Mouse (Mus musculus) intestine, embryonic 14.5 days (tissue): Measurements from ENCODE around the gene Nr4a2. TPM values are rescaled to one million over a fixed set of nuclear protein-coding genes. Genes with fewer than 3 reads are reported as not detected.

Experiments
- ATAC-seq: fragments of 200-750 bp; cut with Nextera tagmentation; replicated peaks from 2 replicates; pipeline ENCODE4 v1.8.0; 2017; ENCODE audit warnings: low read depth, moderate number of reproducible peaks, moderate TSS enrichment, moderate library complexity; ENCODE audit not compliant: low FRiP score, low TSS enrichment
- DNase-seq: peaks from one replicate; pipeline ENCODE4 v3.0.0-alpha.2; 2018; ENCODE audit warnings: low spot score
- H3K27ac ChIP-seq: fragments of 300-500 bp; sonication (generic); 2 replicates; pipeline ENCODE4 v1.5.1; 2014; ENCODE audit warnings: low read depth, mild to moderate bottlenecking, control low read depth
- H3K27me3 ChIP-seq: fragments of 300-500 bp; sonication (generic); replicated peaks from 2 replicates; pipeline ENCODE4 v1.6.1; 2014; ENCODE audit warnings: low read length, control low read depth; ENCODE audit not compliant: control insufficient read depth, insufficient read depth
- H3K36me3 ChIP-seq: fragments of 300-500 bp; sonication (generic); 2 replicates; pipeline ENCODE4 v1.6.1; 2014; ENCODE audit warnings: low read length, control low read depth; ENCODE audit not compliant: control insufficient read depth, insufficient read depth
- H3K4me1 ChIP-seq: fragments of 300-500 bp; sonication (generic); replicated peaks from 2 replicates; pipeline ENCODE4 v1.6.1; 2014; ENCODE audit warnings: low read length, control low read depth, mixed read lengths; ENCODE audit not compliant: control insufficient read depth, insufficient read depth
- H3K4me2 ChIP-seq: fragments of 300-500 bp; sonication (generic); 2 replicates; pipeline ENCODE4 v1.6.1; 2014; ENCODE audit warnings: low read length
- H3K4me3 ChIP-seq: fragments of 300-500 bp; sonication (generic); 2 replicates; pipeline ENCODE4 v1.5.1; 2014; ENCODE audit warnings: low read depth, low read length, control low read depth, mixed read lengths
- H3K9ac ChIP-seq: fragments of 300-500 bp; sonication (generic); 2 replicates; pipeline ENCODE4 v1.6.1; 2014; ENCODE audit warnings: mild to moderate bottlenecking, low read length
- H3K9me3 ChIP-seq: fragments of 300-500 bp; sonication (generic); 2 replicates; pipeline ENCODE4 v1.6.1; 2016; ENCODE audit warnings: low read length, control low read depth; ENCODE audit not compliant: control insufficient read depth
- WGBS: fragments of 180-500 bp; shearing (Covaris S2); extraction: QIAGEN DNeasy Blood & Tissue Kit; methylation state at CpG from one replicate; pipeline ENCODE4 v1.1.7; 2014; 5-methylcytosine and 5-hydroxymethylcytosine counted together
- polyA plus RNA-seq: library from polyadenylated mRNA; unstranded; fragments of >200 nt; fragmentation: Nextera tagmentation; extraction: Ambion mirVana; gene quantifications from 2 replicates; pipeline ENCODE4 v1.2.1, GENCODE M21; 2014

The Nr4a2 gene
- polyA plus RNA-seq, 1 experiment from 2014 or later: 4.1 TPM

DNA sequence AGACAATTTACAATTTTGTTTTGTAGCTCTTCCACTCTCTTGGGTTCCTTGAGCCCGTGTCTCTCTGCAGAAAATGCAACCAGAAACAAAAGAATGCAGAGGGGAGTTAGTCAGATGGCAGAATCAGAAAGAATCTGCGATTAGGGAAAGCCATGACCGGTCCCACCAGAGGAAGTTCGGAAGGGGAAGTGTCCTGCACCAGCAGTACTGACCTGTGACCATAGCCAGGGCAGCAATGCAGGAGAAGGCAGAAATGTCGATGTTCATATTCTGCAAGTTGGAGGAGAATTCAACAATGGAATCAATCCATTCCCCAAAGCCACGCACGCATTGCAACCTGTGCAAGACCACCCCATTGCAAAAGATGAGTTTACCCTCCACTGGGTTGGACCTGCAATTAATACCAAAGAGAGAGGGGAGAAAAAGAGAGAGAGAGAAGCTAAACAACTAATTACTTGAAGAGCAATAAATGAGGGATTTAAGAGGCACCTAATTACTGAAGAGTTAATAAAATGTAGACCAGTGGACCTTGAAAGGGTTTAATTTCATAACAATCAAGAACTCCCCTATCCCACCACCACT is 15.4 kb downstream of the Nr4a2 start:
- 58% methylated on average over 7 of the region's 7 CpGs for WGBS
- ATAC-seq (no peak), DNase-seq (no peak)
- no peak overlapping the region for H3K9ac ChIP-seq
- no peak overlapping the region for H3K27ac ChIP-seq
- no peaks in the 10 kb centered on the region for H3K9me3 ChIP-seq
- no peak overlapping the region for H3K4me3 ChIP-seq
- H3K4me2 ChIP-seq: no peak overlapping the region
- H3K27me3 ChIP-seq: peaks cover 98% of the 10 kb centered on the region
- no peaks in the 10 kb centered on the region for H3K36me3 ChIP-seq
- no peaks in the 10 kb centered on the region for H3K4me1 ChIP-seq

DNA sequence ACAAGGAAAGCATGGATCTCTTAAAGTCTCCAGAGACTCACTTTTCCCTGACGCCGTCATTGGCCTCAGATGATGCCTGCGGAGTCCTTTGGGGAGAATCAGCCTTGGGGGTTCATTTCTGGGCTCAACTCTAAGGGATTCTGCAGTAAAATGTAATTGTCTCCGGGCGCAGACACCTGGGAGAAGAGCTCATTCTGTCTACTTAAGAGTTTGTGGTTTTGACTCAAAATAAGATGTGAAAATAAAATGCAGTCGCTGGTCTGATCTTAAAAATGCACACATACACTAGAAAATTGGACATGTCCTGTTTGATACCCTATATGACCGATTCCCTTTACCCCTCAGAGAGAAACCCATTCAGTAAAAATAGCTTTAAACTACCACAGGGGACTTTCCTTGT is 18.4 kb downstream of the Nr4a2 start:
- Histone ChIP-seq H3K4me2 (no peak overlapping the region), H3K36me3 (no peaks in the 10 kb centered on the region), H3K4me1 (peaks cover 6% of the 10 kb centered on the region; the same call in 1 of the 2 replicates), H3K9ac (no peak overlapping the region), H3K4me3 (no peak overlapping the region), H3K27ac (no peak overlapping the region), H3K9me3 (no peaks in the 10 kb centered on the region), H3K27me3 (peaks cover 98% of the 10 kb centered on the region)
- ATAC-seq: no peak
- no peak for DNase-seq
- 11% methylated on average over 7 of the region's 7 CpGs for WGBS

DNA sequence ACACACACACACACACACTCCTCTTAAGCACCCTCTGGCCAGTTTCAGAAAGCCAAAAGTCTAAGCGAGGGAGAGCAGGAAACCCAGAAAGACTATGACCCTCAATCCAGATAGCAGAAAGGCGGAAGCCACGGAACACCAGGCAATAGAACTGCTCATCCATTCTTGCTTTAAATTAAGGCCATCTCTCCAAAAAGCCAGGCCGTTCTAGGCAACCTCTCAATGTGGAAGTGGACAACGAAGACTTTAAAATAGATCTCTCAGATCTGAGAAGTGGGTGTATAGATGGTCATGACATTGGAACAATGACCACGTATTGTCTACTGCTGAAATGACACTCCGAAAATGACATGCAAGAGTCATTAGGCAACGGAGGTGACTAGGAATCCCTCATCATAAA is 19.1 kb downstream of the Nr4a2 start:
- no peak overlapping the region for H3K27ac ChIP-seq
- H3K4me2 ChIP-seq: no peak overlapping the region
- H3K36me3 ChIP-seq: no peaks in the 10 kb centered on the region
- WGBS: 7% methylated on average over 8 of the region's 8 CpGs
- no peaks in the 10 kb centered on the region for H3K9me3 ChIP-seq
- H3K27me3 ChIP-seq: peaks cover 97% of the 10 kb centered on the region
- no peak overlapping the region for H3K9ac ChIP-seq
- ATAC-seq (no peak), DNase-seq (no peak)
- H3K4me1 ChIP-seq: peaks cover 6% of the 10 kb centered on the region; the same call in 1 of the 2 replicates
- H3K4me3 ChIP-seq: no peak overlapping the region

DNA sequence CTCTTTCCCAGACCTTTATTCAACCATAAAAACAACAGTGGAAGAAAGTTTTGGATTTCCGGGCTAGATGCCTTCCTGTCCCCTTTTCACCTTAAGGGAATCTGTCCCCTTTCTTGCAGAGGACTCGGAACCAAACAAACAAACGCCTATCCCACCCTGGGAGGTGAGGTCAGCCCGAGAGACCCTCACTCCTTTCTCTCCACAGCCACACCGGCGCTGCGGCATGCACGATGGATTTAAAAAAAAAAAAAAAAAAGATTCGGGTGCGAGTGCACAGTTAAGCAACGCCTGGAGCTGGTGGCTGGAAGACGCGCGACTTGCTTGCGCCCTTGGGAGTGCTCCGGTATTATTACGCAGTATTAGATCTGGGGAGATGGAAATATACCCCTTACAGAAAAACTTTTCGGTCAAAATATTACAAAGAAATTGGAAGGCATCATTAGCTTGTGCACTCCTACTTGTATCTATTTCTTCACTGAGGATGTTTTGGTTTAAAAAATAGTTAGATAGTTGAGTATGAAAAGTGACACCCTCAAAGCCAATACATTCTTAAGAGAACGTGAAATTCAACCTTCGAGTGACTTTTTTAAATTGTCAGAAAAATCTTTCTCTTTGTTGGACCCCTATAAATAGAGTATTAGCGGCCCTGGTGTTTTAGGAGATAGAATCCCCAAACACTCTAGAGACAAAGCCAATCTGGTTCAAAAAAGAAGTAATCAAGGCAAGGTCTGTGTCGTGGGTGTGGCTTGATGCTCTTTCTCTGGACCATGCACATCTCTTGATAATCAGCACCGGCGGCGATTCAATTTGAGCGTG is 19.8 kb downstream of the Nr4a2 start:
- H3K4me3 ChIP-seq: no peak overlapping the region; the same call in 1 of the 2 replicates
- H3K27ac ChIP-seq: no peak overlapping the region
- DNase-seq (no peak), ATAC-seq (no peak)
- WGBS: 2% methylated on average over 26 of the region's 26 CpGs
- no peak overlapping the region for H3K9ac ChIP-seq
- H3K4me1 ChIP-seq: peaks cover 6% of the 10 kb centered on the region; the same call in 1 of the 2 replicates
- peak overlapping the region; percentile 22; the same call in 1 of the 2 replicates for H3K4me2 ChIP-seq
- peaks cover 95% of the 10 kb centered on the region for H3K27me3 ChIP-seq
- H3K9me3 ChIP-seq: no peaks in the 10 kb centered on the region
- no peaks in the 10 kb centered on the region for H3K36me3 ChIP-seq

DNA sequence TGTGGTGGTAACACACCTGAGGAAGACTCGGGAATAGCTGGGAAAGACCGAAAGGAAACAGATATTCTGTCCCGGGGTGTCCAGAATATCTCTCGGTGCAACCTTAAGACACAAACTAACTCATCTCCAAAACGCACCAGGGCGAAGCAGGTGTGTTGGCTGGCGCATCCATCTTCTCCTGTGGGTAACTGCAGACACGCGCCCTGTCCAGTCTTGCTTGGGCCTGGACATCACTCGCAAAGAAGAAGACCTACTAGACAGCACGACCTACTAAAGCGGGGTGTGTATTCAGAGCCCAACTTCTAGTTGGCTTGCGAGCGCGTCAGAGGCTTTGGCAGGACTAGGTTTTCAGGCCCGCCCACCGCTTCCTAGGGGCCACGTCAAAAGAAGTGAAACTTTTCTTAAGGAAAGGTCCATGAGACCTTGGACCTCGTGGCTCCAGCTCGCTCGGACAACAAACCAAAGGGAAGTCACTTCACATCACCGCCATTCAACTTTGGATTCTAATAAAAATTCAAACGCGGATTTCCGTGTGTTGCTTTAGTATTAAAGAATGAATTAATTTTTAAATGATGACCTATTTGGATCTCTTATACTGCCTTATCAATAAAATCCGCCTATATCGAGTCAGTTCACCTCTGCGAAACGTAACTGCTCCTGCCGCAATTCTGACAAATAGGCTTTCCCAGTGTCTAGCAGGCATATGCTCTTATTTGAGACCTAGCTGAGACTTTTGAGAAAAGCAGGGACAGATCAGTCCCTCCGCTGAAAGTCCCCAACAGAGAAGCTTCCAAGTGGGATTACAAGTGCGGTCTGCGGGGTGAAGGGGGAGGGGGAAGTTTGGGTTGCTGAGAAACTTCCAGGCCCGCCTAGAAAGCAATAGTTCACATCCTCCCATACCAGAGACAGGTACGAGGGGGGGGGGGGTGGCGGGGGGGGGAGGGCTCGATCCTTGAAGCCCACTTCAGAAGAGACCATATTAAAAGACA is 20.7 kb downstream of the Nr4a2 start:
- H3K27ac ChIP-seq: no peak overlapping the region
- peak overlapping the region; percentile 61 for H3K4me2 ChIP-seq
- H3K4me1 ChIP-seq: peaks cover 6% of the 10 kb centered on the region; the same call in 1 of the 2 replicates
- no peak overlapping the region for H3K9ac ChIP-seq
- H3K36me3 ChIP-seq: no peaks in the 10 kb centered on the region
- no peak for DNase-seq
- 2% methylated on average over 35 of the region's 37 CpGs for WGBS
- no peaks in the 10 kb centered on the region for H3K9me3 ChIP-seq
- H3K27me3 ChIP-seq: peaks cover 91% of the 10 kb centered on the region
- no peak for ATAC-seq
- H3K4me3 ChIP-seq: peak overlapping the region; percentile 36

DNA sequence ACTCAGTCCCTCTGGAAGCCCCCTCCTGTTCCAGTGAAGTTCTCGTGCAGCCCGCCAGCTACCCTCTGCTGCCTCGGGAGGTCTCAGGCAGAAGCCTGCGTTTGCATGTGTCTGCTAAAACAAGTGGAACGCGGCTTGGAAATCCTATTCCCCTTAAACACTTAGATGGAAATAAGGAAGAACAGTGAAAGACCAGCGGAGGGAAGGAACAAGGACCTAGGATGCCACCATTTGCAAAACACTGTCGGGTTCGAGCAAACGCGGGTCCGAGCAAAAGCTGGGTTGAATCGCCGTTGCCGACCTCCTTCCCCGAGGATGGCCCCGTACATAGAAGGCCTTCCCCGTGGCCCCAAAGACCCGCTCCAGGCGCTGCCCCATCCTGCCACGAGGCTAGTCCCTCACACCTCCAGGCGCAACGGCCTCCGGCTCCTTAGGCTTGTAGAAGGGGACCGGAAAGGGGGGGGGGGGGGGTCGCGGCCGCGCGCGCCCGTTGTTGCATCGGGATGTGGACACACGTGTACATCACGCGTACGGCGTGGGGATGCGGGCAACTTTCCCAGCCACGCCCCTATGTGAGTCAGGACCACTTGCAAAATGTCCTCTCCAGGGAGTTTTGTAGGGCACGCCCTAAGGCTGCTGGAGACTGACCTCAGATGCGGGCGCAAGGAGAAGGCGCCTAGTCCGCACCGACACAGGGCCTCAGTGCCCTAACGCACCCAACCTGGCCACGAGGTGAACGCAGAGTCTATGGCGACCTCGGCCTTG is 21.5 kb downstream of the Nr4a2 start:
- DNase-seq: peak; percentile 74

DNA sequence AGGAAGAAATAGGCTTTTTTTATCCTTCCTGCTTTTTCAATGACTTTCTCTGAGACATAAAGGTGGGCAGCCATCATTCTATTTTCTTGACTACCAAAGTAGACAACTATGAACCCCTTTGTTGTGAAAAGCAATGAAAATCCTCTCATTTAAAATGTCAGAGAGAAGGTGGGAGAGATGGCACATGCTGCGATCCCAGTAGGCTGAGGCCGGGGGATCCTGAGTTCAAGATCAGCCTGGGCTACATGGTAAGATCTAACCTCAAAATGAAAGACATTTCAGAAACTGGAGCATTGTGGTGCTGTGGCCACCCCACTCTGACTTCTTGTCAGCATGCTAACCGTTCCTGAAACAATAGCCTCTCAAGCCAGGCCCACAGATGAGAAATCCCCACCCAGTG is 23.6 kb downstream of the Nr4a2 start:
- H3K4me3 ChIP-seq: no peak overlapping the region
- WGBS: 76% methylated on average over 3 of the region's 3 CpGs
- H3K9me3 ChIP-seq: no peaks in the 10 kb centered on the region
- H3K27me3 ChIP-seq: peaks cover 78% of the 10 kb centered on the region
- peaks cover 6% of the 10 kb centered on the region; the same call in 1 of the 2 replicates for H3K4me1 ChIP-seq
- no peaks in the 10 kb centered on the region for H3K36me3 ChIP-seq
- H3K27ac ChIP-seq: no peak overlapping the region
- no peak overlapping the region for H3K9ac ChIP-seq
- DNase-seq (no peak), ATAC-seq (no peak)
- no peak overlapping the region for H3K4me2 ChIP-seq

More for the DNA sequence above, 21.5 kb downstream of the Nr4a2 start:
- Histone ChIP-seq H3K27ac (no peak overlapping the region), H3K4me3 (peak overlapping the region; percentile 36), H3K9me3 (no peaks in the 10 kb centered on the region), H3K9ac (no peak overlapping the region), H3K4me2 (peak overlapping the region; percentile 61), H3K36me3 (no peaks in the 10 kb centered on the region), H3K27me3 (peaks cover 90% of the 10 kb centered on the region), H3K4me1 (peaks cover 6% of the 10 kb centered on the region; the same call in 1 of the 2 replicates)
- peak; percentile 64; the same call in 1 of the 2 replicates for ATAC-seq
- under 1% methylated on average over 45 of the region's 51 CpGs for WGBS

DNA sequence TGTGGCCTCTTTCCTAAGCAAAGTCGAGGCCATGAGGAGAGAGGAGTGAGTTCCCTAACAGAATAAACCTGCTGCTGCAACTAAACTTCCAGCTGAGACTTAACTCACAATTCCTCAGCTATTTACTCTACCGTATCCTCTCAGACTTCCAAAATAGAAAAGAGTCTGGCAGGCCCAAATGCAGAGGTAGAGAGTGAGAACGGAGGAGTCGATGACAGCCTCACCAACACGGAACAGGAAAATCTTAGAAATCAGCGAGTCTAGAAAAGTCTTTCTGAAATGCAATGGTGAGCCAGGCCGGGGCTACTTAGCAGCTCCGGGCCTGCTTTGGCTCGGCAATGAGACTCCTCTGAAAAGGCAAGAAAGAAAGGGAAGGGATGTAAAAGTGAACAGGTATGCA is 51.4 kb downstream of the Nr4a2 start:
- 75% methylated on average over 9 of the region's 9 CpGs for WGBS

More for the DNA sequence above, 51.4 kb downstream of the Nr4a2 start:
- Histone ChIP-seq H3K9me3 (no peaks in the 10 kb centered on the region), H3K4me3 (no peak overlapping the region), H3K27ac (no peak overlapping the region), H3K27me3 (no peaks in the 10 kb centered on the region), H3K4me2 (no peak overlapping the region), H3K4me1 (no peaks in the 10 kb centered on the region), H3K9ac (no peak overlapping the region), H3K36me3 (no peaks in the 10 kb centered on the region)
- ATAC-seq (no peak), DNase-seq (no peak)
